Comparison of ENCODE assay signal across 8 mouse cellular contexts in the genomic region with DNA sequence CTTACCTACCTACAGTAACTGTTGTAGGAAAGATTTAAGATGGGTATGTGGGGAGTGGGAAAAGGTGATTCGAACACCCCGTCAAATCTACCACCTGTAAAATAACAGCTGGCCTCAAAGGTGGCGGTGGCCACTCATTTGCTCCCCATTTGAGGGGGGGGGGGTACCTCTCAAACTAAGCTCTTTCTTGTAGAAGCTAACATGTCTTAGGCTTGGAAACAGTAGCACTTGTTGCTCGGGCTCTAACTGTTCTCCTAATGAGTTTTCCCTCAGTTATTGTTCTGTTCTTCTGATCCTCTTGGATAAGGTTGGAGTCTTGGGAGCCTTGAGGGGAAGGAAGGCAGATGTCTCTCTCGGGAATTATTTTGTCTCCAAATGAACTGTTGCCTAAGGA. TPM values are rescaled to one million over a fixed set of nuclear protein-coding genes. Genes with fewer than 3 reads are reported as not detected.
A peak's percentile ranks its signal among the peaks of the same experiment; 100 is the strongest.
DNase-seq lines count a peak whose midpoint lies in the region; ATAC-seq lines count a peak whose summit lies in the region.

No protein-coding gene starts in this region.

- H3K27me3 ChIP-seq in kidney, embryonic 15.5 days, result no peaks in the 10 kb centered on the region
- H3K27me3 ChIP-seq in intestine, embryonic 14.5 days (replicated peaks; ENCODE audit: control insufficient read depth, insufficient read depth, low read length), result no peaks in the 10 kb centered on the region
- H3K27me3 ChIP-seq in neural tube, embryonic 12.5 days (replicated peaks), result no peaks in the 10 kb centered on the region

- peak overlapping the region; percentile 56 for H3K9ac ChIP-seq in kidney, embryonic 15.5 days
- peak overlapping the region; percentile 61 for H3K9ac ChIP-seq in intestine, embryonic 14.5 days (ENCODE audit: low read length)
- H3K9ac ChIP-seq in neural tube, embryonic 12.5 days, result peak overlapping the region; percentile 38; the same call in 1 of the 2 replicates

- no peak for ATAC-seq in kidney, embryonic 15.5 days (replicated peaks; ENCODE audit: low FRiP score)
- peak; percentile 40 for ATAC-seq in intestine, embryonic 14.5 days (replicated peaks; ENCODE audit: low FRiP score, low TSS enrichment, low read depth)
- no peak for ATAC-seq in neural tube, embryonic 12.5 days (ENCODE audit: low FRiP score, low read depth)

- H3K4me3 ChIP-seq in kidney, embryonic 15.5 days (replicated peaks), result peak overlapping the region; percentile 54
- H3K4me3 ChIP-seq in brown adipose tissue, adult 24 weeks (ENCODE audit: insufficient read depth, low read depth, low read length), result peak overlapping the region; percentile 81
- peak overlapping the region; percentile 45 for H3K4me3 ChIP-seq in intestine, embryonic 14.5 days (ENCODE audit: low read depth, low read length)
- H3K4me3 ChIP-seq in neural tube, embryonic 12.5 days, result peak overlapping the region; percentile 40

- 6% methylated on average over 5 of the region's 5 CpGs for WGBS in kidney, embryonic 15.5 days
- 9% methylated on average over 5 of the region's 5 CpGs for WGBS in intestine, embryonic 14.5 days
- WGBS in neural tube, embryonic 12.5 days, result 19% methylated on average over 5 of the region's 5 CpGs

- H3K27ac ChIP-seq in kidney, embryonic 15.5 days, result peak overlapping the region; percentile 91
- 0 out of 2 replicates have a peak overlapping the region, but pooled peaks have one; percentile 4 for H3K27ac ChIP-seq in brown adipose tissue, adult 24 weeks (replicated peaks; ENCODE audit: low read depth, low read length)
- H3K27ac ChIP-seq in intestine, embryonic 14.5 days (ENCODE audit: low read depth), result peak overlapping the region; percentile 75
- H3K27ac ChIP-seq in neural tube, embryonic 12.5 days, result no peak overlapping the region

- H3K9me3 ChIP-seq in kidney, embryonic 15.5 days (replicated peaks), result no peaks in the 10 kb centered on the region
- H3K9me3 ChIP-seq in intestine, embryonic 14.5 days (ENCODE audit: control insufficient read depth, low read length), result no peaks in the 10 kb centered on the region
- H3K9me3 ChIP-seq in neural tube, embryonic 12.5 days, result no peaks in the 10 kb centered on the region

- H3K4me2 ChIP-seq in kidney, embryonic 15.5 days, result peak overlapping the region; percentile 74
- H3K4me2 ChIP-seq in intestine, embryonic 14.5 days (ENCODE audit: low read length), result peak overlapping the region; percentile 93
- peak overlapping the region; percentile 64 for H3K4me2 ChIP-seq in neural tube, embryonic 12.5 days (replicated peaks)

- peaks cover 11% of the 10 kb centered on the region for H3K4me1 ChIP-seq in kidney, embryonic 15.5 days
- no peaks in the 10 kb centered on the region for H3K4me1 ChIP-seq in brown adipose tissue, adult 24 weeks (ENCODE audit: control insufficient read depth, insufficient read depth, insufficient read length, low read length)
- H3K4me1 ChIP-seq in intestine, embryonic 14.5 days (replicated peaks; ENCODE audit: control insufficient read depth, insufficient read depth, low read length), result peaks cover 10% of the 10 kb centered on the region
- peaks cover 6% of the 10 kb centered on the region for H3K4me1 ChIP-seq in neural tube, embryonic 12.5 days

- no peak for DNase-seq in kidney, adult 18-20 months
- peak; percentile 60 for DNase-seq in intestine, embryonic 14.5 days (ENCODE audit: low spot score)
- no peak for DNase-seq in left cerebral cortex, adult 11 months (ENCODE audit: low spot score)
- DNase-seq in spleen, postnatal 4 days (ENCODE audit: low spot score in 2 of 2), result no peak
- DNase-seq in cerebellum, postnatal 4 days (ENCODE audit: low spot score in 2 of 2), result no peak

- H3K36me3 ChIP-seq in kidney, embryonic 15.5 days, result peaks cover 45% of the 10 kb centered on the region
- peaks cover 40% of the 10 kb centered on the region for H3K36me3 ChIP-seq in intestine, embryonic 14.5 days (ENCODE audit: control insufficient read depth, insufficient read depth, low read length)
- H3K36me3 ChIP-seq in neural tube, embryonic 12.5 days, result peaks cover 20% of the 10 kb centered on the region

RNA-seq across cellular contexts. Expression of gene Cntrl, which starts 23.4 kb away (rescaled TPM):
- 26.2 and 26.6 TPM in 2 replicates for polyA plus RNA-seq in kidney, embryonic 15.5 days (2015; fragmentation: Nextera tagmentation; extraction: Ambion mirVana)
- polyA plus RNA-seq in brown adipose tissue, adult 24 weeks (2012; ENCODE audit: insufficient read depth, insufficient read length, missing spikeins), result 3.3 and 4.4 TPM in 2 replicates
- 27.4 and 33.0 TPM in 2 replicates for polyA plus RNA-seq in intestine, embryonic 14.5 days (2014; fragmentation: Nextera tagmentation; extraction: Ambion mirVana)
- polyA plus RNA-seq in neural tube, embryonic 12.5 days (2016; fragmentation: Nextera tagmentation; extraction: Ambion mirVana), result 20.0 and 21.7 TPM in 2 replicates

RNA-seq across cellular contexts. Expression of gene AI182371, which starts 31.3 kb away (rescaled TPM):
- 0.58 and 1.2 TPM in 2 replicates for polyA plus RNA-seq in kidney, embryonic 15.5 days (2015; fragmentation: Nextera tagmentation; extraction: Ambion mirVana)
- polyA plus RNA-seq in brown adipose tissue, adult 24 weeks (2012; ENCODE audit: insufficient read depth, insufficient read length, missing spikeins), result 0.91 TPM in 1 of 2 replicates, not detected in the other
- 0.18 and 0.24 TPM in 2 replicates for polyA plus RNA-seq in intestine, embryonic 14.5 days (2014; fragmentation: Nextera tagmentation; extraction: Ambion mirVana)
- 0.19 and 0.24 TPM in 2 replicates for polyA plus RNA-seq in neural tube, embryonic 12.5 days (2016; fragmentation: Nextera tagmentation; extraction: Ambion mirVana)
